Mouse (Mus musculus) liver, postnatal 0 days (tissue): ENCODE measurements around the gene Npm1. TPM values are rescaled to one million over a fixed set of nuclear protein-coding genes. Genes with fewer than 3 reads are reported as not detected.

ENCODE experiments used
- ATAC-seq: fragments of 200-750 bp; cut with Nextera tagmentation; 2 replicates; pipeline ENCODE4 v1.8.0; 2017; ENCODE audit warnings: mild to moderate bottlenecking, moderate library complexity
- DNase-seq: peaks from one replicate; pipeline ENCODE4 v3.0.0-alpha.2; 2016
- H3K27ac ChIP-seq: fragments of 300-500 bp; sonication (generic); 2 replicates; pipeline ENCODE4 v1.5.1; 2014; ENCODE audit warnings: antibody characterized with exemption, moderate library complexity, mild to moderate bottlenecking, low read depth
- H3K27me3 ChIP-seq: fragments of 300-500 bp; sonication (generic); 2 replicates; pipeline ENCODE4 v1.6.1; 2014; ENCODE audit warnings: low read length, control low read depth, mixed read lengths; ENCODE audit not compliant: insufficient read depth
- H3K36me3 ChIP-seq: fragments of 300-500 bp; sonication (generic); replicated peaks from 2 replicates; pipeline ENCODE4 v1.6.1; 2014; ENCODE audit warnings: mild to moderate bottlenecking, control low read depth, low read length, moderate library complexity, mixed read lengths; ENCODE audit not compliant: insufficient read depth
- H3K4me1 ChIP-seq: fragments of 300-500 bp; sonication (generic); 2 replicates; pipeline ENCODE4 v1.6.1; 2014; ENCODE audit warnings: antibody characterized with exemption, mild to moderate bottlenecking, control low read depth; ENCODE audit not compliant: insufficient read depth
- H3K4me2 ChIP-seq: fragments of 300-500 bp; sonication (generic); 2 replicates; pipeline ENCODE4 v1.6.1; 2014; ENCODE audit warnings: low read depth, mild to moderate bottlenecking, low read length, moderate library complexity, mixed read lengths
- H3K4me3 ChIP-seq: fragments of 300-500 bp; sonication (generic); 2 replicates; pipeline ENCODE4 v1.5.1; 2014; ENCODE audit warnings: low read depth, low read length
- H3K9ac ChIP-seq: fragments of 300-500 bp; sonication (generic); replicated peaks from 2 replicates; pipeline ENCODE4 v1.6.1; 2014; ENCODE audit warnings: mild to moderate bottlenecking, moderate library complexity
- H3K9me3 ChIP-seq: fragments of 300-500 bp; sonication (generic); 2 replicates; pipeline ENCODE4 v1.6.1; 2016; ENCODE audit warnings: mild to moderate bottlenecking, control low read depth, low read length, mixed read lengths
- CTCF ChIP-seq: sonication (generic); IDR thresholded peaks from 2 replicates; pipeline ENCODE4 v1.5.1; 2016; ENCODE audit warnings: antibody characterized with exemption, low read depth
- EP300 ChIP-seq: IDR thresholded peaks from 2 replicates; pipeline ENCODE4 v1.6.1; 2016; ENCODE audit warnings: antibody characterized with exemption, low read depth, mild to moderate bottlenecking
- WGBS: fragments of 180-500 bp; shearing (Covaris S2); extraction: QIAGEN DNeasy Blood & Tissue Kit; methylation state at CpG from one replicate; pipeline ENCODE4 v1.1.7; 2014; ENCODE audit not compliant: insufficient replicate concordance; 5-methylcytosine and 5-hydroxymethylcytosine counted together
- polyA plus RNA-seq: library from polyadenylated mRNA; unstranded; fragments of >200 nt; fragmentation: Nextera tagmentation; extraction: Ambion mirVana; gene quantifications from 2 replicates; pipeline ENCODE4 v1.2.1, GENCODE M21; 2015

Gene Npm1
- polyA plus RNA-seq, 1 experiment from 2014 or later = 321 TPM

- DNase-seq (no peak), ATAC-seq (no peak)
- H3K4me3 ChIP-seq = no peak overlapping the region
- no peaks in the 10 kb centered on the region for H3K4me1 ChIP-seq
- H3K9me3 ChIP-seq = no peaks in the 10 kb centered on the region
- 60% methylated on average over 6 of the region's 6 CpGs for WGBS
- no peak overlapping the region for H3K9ac ChIP-seq
- TF ChIP-seq EP300 (no peak), CTCF (no peak)
- H3K4me2 ChIP-seq = no peak overlapping the region
- H3K36me3 ChIP-seq = no peaks in the 10 kb centered on the region
- H3K27me3 ChIP-seq = peaks cover 21% of the 10 kb centered on the region
- H3K27ac ChIP-seq = no peak overlapping the region
These were observed 44.5 kb downstream of the Npm1 start for GRCm38 (mm10) chr11:33118480-33118879.

- WGBS = 63% methylated on average over 3 of the region's 3 CpGs
- no peaks in the 10 kb centered on the region for H3K4me1 ChIP-seq
- H3K4me2 ChIP-seq = no peak overlapping the region
- no peaks in the 10 kb centered on the region for H3K27me3 ChIP-seq
- no peak overlapping the region for H3K9ac ChIP-seq
- no peak overlapping the region for H3K27ac ChIP-seq
- H3K36me3 ChIP-seq = no peaks in the 10 kb centered on the region
- no peak for TF ChIP-seq CTCF
- TF ChIP-seq EP300 = no peak
- no peaks in the 10 kb centered on the region for H3K9me3 ChIP-seq
- ATAC-seq (no peak), DNase-seq (no peak)
- no peak overlapping the region for H3K4me3 ChIP-seq
These were observed 47.2 kb downstream of the Npm1 start for GRCm38 (mm10) chr11:33115796-33116195.

GRCm38 (mm10) chr11:33112407-33112806, 50.6 kb downstream of the Npm1 start:
- Histone ChIP-seq H3K27me3 (0 out of 2 replicates have a peak, but pooled peaks cover 2% of the 10 kb centered on the region), H3K4me2 (no peak overlapping the region), H3K9me3 (no peaks in the 10 kb centered on the region), H3K9ac (no peak overlapping the region), H3K4me3 (no peak overlapping the region), H3K36me3 (no peaks in the 10 kb centered on the region), H3K4me1 (no peaks in the 10 kb centered on the region), H3K27ac (no peak overlapping the region)
- 31% methylated on average over 1 of the region's 1 CpGs for WGBS
- DNase-seq (no peak), ATAC-seq (no peak)
- TF ChIP-seq CTCF (no peak), EP300 (no peak)

GRCm38 (mm10) chr11:33110111-33110510, 52.9 kb downstream of the Npm1 start:
- WGBS = 56% methylated on average over 2 of the region's 2 CpGs
- H3K9me3 ChIP-seq = no peaks in the 10 kb centered on the region
- no peaks in the 10 kb centered on the region for H3K4me1 ChIP-seq
- TF ChIP-seq CTCF (no peak), EP300 (no peak)
- no peak overlapping the region for H3K27ac ChIP-seq
- no peak overlapping the region for H3K4me2 ChIP-seq
- H3K27me3 ChIP-seq = 0 out of 2 replicates have a peak, but pooled peaks cover 2% of the 10 kb centered on the region
- H3K9ac ChIP-seq = no peak overlapping the region
- no peaks in the 10 kb centered on the region for H3K36me3 ChIP-seq
- ATAC-seq = no peak
- no peak overlapping the region for H3K4me3 ChIP-seq
- no peak for DNase-seq

GRCm38 (mm10) chr11:33107540-33107939, 55.5 kb downstream of the Npm1 start:
- Histone ChIP-seq H3K9me3 (no peaks in the 10 kb centered on the region), H3K4me3 (no peak overlapping the region), H3K4me2 (no peak overlapping the region), H3K36me3 (no peaks in the 10 kb centered on the region), H3K9ac (no peak overlapping the region), H3K4me1 (no peaks in the 10 kb centered on the region), H3K27ac (no peak overlapping the region), H3K27me3 (0 out of 2 replicates have a peak, but pooled peaks cover 2% of the 10 kb centered on the region)
- TF ChIP-seq CTCF (no peak), EP300 (no peak)
- DNase-seq = no peak
- no peak for ATAC-seq
- WGBS = 66% methylated on average over 3 of the region's 3 CpGs

- no peak for TF ChIP-seq EP300
- TF ChIP-seq CTCF = no peak
- no peak overlapping the region for H3K4me2 ChIP-seq
- no peak overlapping the region for H3K4me3 ChIP-seq
- no peak for DNase-seq
- no peaks in the 10 kb centered on the region for H3K4me1 ChIP-seq
- H3K27me3 ChIP-seq = 0 out of 2 replicates have a peak, but pooled peaks cover 2% of the 10 kb centered on the region
- H3K36me3 ChIP-seq = no peaks in the 10 kb centered on the region
- ATAC-seq = no peak
- H3K27ac ChIP-seq = no peak overlapping the region
- no peaks in the 10 kb centered on the region for H3K9me3 ChIP-seq
- no peak overlapping the region for H3K9ac ChIP-seq
- 66% methylated on average over 8 of the region's 8 CpGs for WGBS
These were observed 58.1 kb downstream of the Npm1 start for GRCm38 (mm10) chr11:33104911-33105316.
